Mouse (Mus musculus) bone marrow macrophage, adult 2 months (primary cell): Measurements from ENCODE around the gene Mapk8ip3.

ENCODE experiments used
- CTCF ChIP-seq: IDR thresholded peaks from 2 replicates; pipeline ENCODE4 v1.5.1; 2012; ENCODE audit warnings: low read depth, mild to moderate bottlenecking, low read length, moderate library complexity
- POLR2A ChIP-seq: IDR thresholded peaks from 2 replicates; pipeline ENCODE4 v1.6.1; 2012; ENCODE audit warnings: mild to moderate bottlenecking, low read depth, low read length, borderline replicate concordance

GRCm38 (mm10) chr17:24860076-24860475 lies 76.7 kb downstream of the Mapk8ip3 start:
- TF ChIP-seq CTCF (no peak), POLR2A (no peak)
